Mouse (Mus musculus): ENCODE results near the gene Dcpp2. TPM values are rescaled to one million over a fixed set of nuclear protein-coding genes. Genes with fewer than 3 reads are reported as not detected.

The Dcpp2 gene
- polyA plus RNA-seq, 1 experiment: not detected

DNA sequence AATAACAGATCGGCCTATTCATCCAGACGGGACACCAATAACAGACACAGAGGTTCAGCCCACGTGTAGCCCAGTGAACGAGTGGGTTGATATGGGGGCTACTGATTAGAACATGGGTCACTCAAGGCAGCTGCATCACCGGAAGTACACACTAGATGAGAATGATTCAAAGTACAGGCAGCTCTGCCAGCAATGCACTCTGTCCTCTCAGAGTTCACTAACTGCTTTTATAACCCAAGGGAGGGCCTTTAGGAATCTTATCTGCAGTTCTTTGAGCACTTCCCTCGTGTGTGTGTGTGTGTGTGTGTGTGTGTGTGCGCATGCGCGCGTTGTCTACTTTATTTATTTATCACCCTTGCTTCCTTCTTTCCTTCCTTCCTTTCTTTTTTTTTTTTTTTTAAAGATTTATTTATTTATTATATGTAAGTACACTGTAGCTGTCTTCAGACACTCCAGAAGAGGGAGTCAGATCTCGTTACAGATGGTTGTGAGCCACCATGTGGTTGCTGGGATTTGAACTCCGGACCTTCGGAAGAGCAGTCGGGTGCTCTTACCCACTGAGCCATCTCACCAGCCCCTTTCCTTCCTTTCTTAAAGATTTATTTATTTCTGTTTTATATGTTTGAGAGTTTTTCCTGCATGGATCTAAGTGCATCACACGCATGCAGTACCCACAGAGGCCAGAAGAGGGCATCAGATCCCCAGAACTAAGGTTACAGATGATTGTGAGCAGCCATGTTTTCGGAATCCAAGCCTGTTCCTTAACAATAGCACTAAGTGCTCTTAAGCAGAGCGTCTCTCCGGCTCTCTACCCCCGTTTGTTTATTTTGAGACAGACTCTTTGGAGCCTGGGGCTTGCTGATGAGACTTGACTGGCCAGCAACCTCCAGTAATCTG is 29.6 kb upstream of the Dcpp2 start:
- WGBS: 23% methylated on average over 18 of the region's 19 CpGs
- TF ChIP-seq POLR2A (IDR thresholded peaks at IDR 0.05; ENCODE audit: low read depth, low read length) (no peak), CTCF (IDR thresholded peaks at IDR 0.05; ENCODE audit: extremely low read depth, insufficient read length, insufficient replicate concordance, low read depth, low read length) (peak; percentile 23; the same call in 1 of the 2 replicates)
- Histone ChIP-seq H3K4me3 (ENCODE audit: low read depth, low read length) (no peak overlapping the region), H3K27ac (ENCODE audit: insufficient read depth, low read depth, low read length) (peak overlapping the region; percentile 89), H3K36me3 (ENCODE audit: control insufficient read depth, insufficient read depth, low read length) (peaks cover 4% of the 10 kb centered on the region), H3K4me1 (ENCODE audit: control insufficient read depth, insufficient read depth, insufficient read length, low read length) (peaks cover 13% of the 10 kb centered on the region; the same call in 1 of the 2 replicates), H3K27me3 (ENCODE audit: control insufficient read depth, insufficient read depth, low read length) (no peaks in the 10 kb centered on the region)

DNA sequence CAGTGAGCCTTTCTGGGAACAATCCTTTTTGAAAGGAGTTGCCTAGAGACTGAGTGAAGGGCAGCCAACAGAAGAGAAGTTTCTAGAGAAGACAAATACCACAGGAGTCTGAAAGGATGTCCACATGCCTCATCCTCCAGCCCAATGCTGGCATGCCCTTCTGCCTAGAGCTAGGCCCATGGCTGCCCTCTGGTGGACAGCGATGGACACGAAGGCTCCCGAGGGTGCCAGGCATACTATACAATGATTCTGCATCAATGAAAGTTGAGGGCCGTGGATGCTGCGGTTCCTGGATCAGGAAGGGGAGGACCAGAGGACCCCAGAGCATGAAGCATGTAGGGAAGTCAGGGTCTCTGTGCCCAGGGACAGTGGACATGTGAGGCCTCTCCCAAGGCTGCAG is 27.4 kb upstream of the Dcpp2 start:
- 23% methylated on average over 5 of the region's 5 CpGs for WGBS

DNA sequence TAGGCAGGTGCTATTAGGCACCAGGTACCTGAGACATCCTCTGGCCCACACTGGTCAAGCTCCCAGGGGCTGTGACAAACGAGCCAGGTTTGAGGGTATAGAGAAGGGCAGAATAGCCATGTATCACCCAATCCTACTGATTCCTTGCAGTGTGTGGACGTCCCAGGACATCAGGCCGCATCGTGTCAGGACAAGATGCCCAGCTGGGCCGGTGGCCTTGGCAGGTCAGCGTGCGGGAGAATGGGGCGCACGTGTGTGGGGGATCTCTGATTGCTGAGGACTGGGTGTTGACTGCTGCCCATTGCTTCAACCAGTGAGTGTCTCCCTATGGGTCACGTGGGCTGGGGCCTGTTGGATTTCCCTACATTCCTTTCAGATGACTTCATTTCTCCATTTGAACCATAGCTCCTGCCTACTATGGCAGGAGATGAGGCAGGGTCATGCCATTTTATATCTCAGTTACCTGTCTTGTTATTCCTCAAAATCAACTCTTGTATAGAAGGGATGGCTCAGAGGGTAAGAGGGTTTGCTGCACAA is 26.4 kb upstream of the Dcpp2 start:
- WGBS: 69% methylated on average over 10 of the region's 10 CpGs
- Histone ChIP-seq H3K4me3 (ENCODE audit: low read depth, low read length) (peak overlapping the region; percentile 68), H3K4me1 (ENCODE audit: control insufficient read depth, insufficient read depth, insufficient read length, low read length) (peaks cover 13% of the 10 kb centered on the region), H3K27ac (ENCODE audit: insufficient read depth, low read depth, low read length) (peak overlapping the region; percentile 93), H3K27me3 (ENCODE audit: control insufficient read depth, insufficient read depth, low read length) (no peaks in the 10 kb centered on the region), H3K36me3 (ENCODE audit: control insufficient read depth, insufficient read depth, low read length) (peaks cover 26% of the 10 kb centered on the region)
- TF ChIP-seq POLR2A (IDR thresholded peaks at IDR 0.05; ENCODE audit: low read depth, low read length) (no peak), CTCF (IDR thresholded peaks at IDR 0.05; ENCODE audit: extremely low read depth, insufficient read length, insufficient replicate concordance, low read depth, low read length) (no peak)

More for the DNA sequence above, 27.4 kb upstream of the Dcpp2 start:
- H3K4me1 ChIP-seq (ENCODE audit: control insufficient read depth, insufficient read depth, insufficient read length, low read length): peaks cover 13% of the 10 kb centered on the region
- peak overlapping the region; percentile 93 for H3K27ac ChIP-seq (ENCODE audit: insufficient read depth, low read depth, low read length)
- H3K4me3 ChIP-seq (ENCODE audit: low read depth, low read length): peak overlapping the region; percentile 68
- TF ChIP-seq CTCF (IDR thresholded peaks at IDR 0.05; ENCODE audit: extremely low read depth, insufficient read length, insufficient replicate concordance, low read depth, low read length): peak; percentile 91
- no peak for TF ChIP-seq POLR2A (IDR thresholded peaks at IDR 0.05; ENCODE audit: low read depth, low read length)
- peaks cover 20% of the 10 kb centered on the region for H3K36me3 ChIP-seq (ENCODE audit: control insufficient read depth, insufficient read depth, low read length)
- H3K27me3 ChIP-seq (ENCODE audit: control insufficient read depth, insufficient read depth, low read length): no peaks in the 10 kb centered on the region

DNA sequence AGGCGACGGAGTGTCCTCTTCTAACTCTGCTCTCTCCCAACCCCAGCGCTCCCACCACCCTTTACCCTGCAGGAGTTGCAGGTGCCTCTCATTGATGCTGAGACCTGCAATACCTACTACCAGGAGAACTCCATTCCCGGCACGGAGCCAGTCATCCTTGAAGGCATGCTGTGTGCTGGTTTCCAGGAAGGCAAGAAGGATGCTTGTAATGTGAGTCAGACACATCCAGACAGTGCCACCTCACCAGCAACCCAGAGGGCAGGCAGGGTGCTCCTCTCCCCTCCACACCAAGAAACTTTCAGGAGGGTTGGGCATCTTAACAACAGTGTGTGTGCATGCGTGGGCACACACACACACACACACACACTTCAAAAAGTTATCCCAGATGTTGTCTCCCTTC is 23.5 kb upstream of the Dcpp2 start:
- peaks cover 31% of the 10 kb centered on the region for H3K36me3 ChIP-seq (ENCODE audit: control insufficient read depth, insufficient read depth, low read length)
- whole genome bisulfite sequencing: 95% methylated on average over 6 of the region's 6 CpGs
- no peak overlapping the region for H3K4me3 ChIP-seq (ENCODE audit: low read depth, low read length)
- H3K27ac ChIP-seq (ENCODE audit: insufficient read depth, low read depth, low read length): no peak overlapping the region
- TF ChIP-seq POLR2A (IDR thresholded peaks at IDR 0.05; ENCODE audit: low read depth, low read length) (no peak), CTCF (IDR thresholded peaks at IDR 0.05; ENCODE audit: extremely low read depth, insufficient read length, insufficient replicate concordance, low read depth, low read length) (no peak)
- H3K4me1 ChIP-seq (ENCODE audit: control insufficient read depth, insufficient read depth, insufficient read length, low read length): peaks cover 8% of the 10 kb centered on the region
- H3K27me3 ChIP-seq (ENCODE audit: control insufficient read depth, insufficient read depth, low read length): no peaks in the 10 kb centered on the region

DNA sequence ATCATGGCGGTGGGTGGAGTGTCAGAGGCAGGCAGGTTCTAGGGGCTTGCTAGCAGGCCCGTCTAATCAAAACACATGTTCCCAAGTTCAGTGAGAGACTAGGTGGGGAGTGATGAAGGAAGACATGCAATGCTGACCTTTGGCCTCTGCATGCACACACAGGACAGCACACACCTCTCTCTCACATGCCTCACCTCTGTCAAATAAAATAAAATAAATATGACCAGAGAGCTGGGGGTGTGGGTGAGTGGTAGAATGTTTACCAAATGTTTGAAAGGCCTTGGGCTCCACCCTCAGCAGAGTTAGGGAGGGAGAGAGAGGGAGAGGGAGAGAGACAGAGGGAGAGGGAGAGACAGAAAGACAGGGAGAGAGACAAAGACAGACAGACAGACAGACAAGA is 22.8 kb upstream of the Dcpp2 start:
- H3K36me3 ChIP-seq (ENCODE audit: control insufficient read depth, insufficient read depth, low read length): peaks cover 31% of the 10 kb centered on the region
- no peak overlapping the region for H3K4me3 ChIP-seq (ENCODE audit: low read depth, low read length)
- TF ChIP-seq CTCF (IDR thresholded peaks at IDR 0.05; ENCODE audit: extremely low read depth, insufficient read length, insufficient replicate concordance, low read depth, low read length): no peak
- TF ChIP-seq POLR2A (IDR thresholded peaks at IDR 0.05; ENCODE audit: low read depth, low read length): no peak
- peaks cover 8% of the 10 kb centered on the region for H3K4me1 ChIP-seq (ENCODE audit: control insufficient read depth, insufficient read depth, insufficient read length, low read length)
- H3K27ac ChIP-seq (ENCODE audit: insufficient read depth, low read depth, low read length): no peak overlapping the region; the same call in 1 of the 2 replicates
- H3K27me3 ChIP-seq (ENCODE audit: control insufficient read depth, insufficient read depth, low read length): no peaks in the 10 kb centered on the region
- 61% methylated on average over 2 of the region's 2 CpGs for whole genome bisulfite sequencing

DNA sequence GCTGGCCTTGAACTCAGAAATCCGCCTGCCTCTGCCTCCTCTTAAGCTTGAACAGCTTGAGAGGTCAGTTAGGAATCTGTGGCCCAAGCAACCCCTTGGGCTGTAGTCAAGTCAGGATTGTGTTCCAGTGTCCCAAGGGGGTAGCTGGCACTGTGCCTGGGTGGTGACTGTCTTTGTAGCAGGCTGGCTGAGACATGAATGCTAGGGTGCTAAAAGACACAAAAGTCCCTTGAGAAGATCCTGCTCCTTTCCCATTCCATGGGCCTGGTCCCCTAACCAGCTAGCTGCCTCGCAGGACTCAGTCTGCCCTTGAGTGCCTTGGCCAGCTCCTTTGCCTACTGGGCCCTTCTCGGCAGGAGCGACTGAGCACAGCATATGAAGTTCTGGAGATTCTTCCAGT is 17.8 kb upstream of the Dcpp2 start:
- TF ChIP-seq POLR2A (IDR thresholded peaks at IDR 0.05; ENCODE audit: low read depth, low read length): no peak
- no peak for TF ChIP-seq CTCF (IDR thresholded peaks at IDR 0.05; ENCODE audit: extremely low read depth, insufficient read length, insufficient replicate concordance, low read depth, low read length)
- H3K4me3 ChIP-seq (ENCODE audit: low read depth, low read length): no peak overlapping the region
- no peak overlapping the region for H3K27ac ChIP-seq (ENCODE audit: insufficient read depth, low read depth, low read length)
- H3K4me1 ChIP-seq (ENCODE audit: control insufficient read depth, insufficient read depth, insufficient read length, low read length): no peaks in the 10 kb centered on the region
- H3K36me3 ChIP-seq (ENCODE audit: control insufficient read depth, insufficient read depth, low read length): peaks cover 10% of the 10 kb centered on the region
- H3K27me3 ChIP-seq (ENCODE audit: control insufficient read depth, insufficient read depth, low read length): no peaks in the 10 kb centered on the region
- 91% methylated on average over 4 of the region's 4 CpGs for WGBS

DNA sequence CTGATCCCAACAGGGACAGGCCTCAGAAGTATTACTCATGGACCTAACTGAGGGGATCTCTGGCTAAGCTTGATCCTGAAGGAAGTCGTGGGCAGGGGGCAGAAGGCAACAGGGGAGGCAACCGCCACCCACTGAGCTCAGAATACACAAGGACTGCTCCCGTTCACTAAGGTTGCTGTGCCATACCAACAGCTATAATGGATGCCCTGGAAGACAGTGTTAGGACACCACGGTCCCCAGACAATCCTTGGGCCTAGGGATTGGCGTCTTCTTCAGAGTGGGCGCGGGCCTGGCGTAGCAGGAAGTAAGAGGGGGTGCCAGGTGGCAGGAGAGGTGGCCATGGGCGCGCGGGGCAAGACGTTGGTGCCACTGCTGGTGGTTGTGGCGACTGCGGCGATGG is 12.9 kb upstream of the Dcpp2 start, which contains the start of gene Prss21:
Gene Prss21, plus strand, starts transcription at position 301 of the 400 bp plus-strand sequence.
- no peak for TF ChIP-seq POLR2A (IDR thresholded peaks at IDR 0.05; ENCODE audit: low read depth, low read length)
- TF ChIP-seq CTCF (IDR thresholded peaks at IDR 0.05; ENCODE audit: extremely low read depth, insufficient read length, insufficient replicate concordance, low read depth, low read length): no peak
- no peak within 1 kb of the TSS for H3K27ac ChIP-seq (ENCODE audit: insufficient read depth, low read depth, low read length)
- no peaks in the 10 kb centered on the region for H3K27me3 ChIP-seq (ENCODE audit: control insufficient read depth, insufficient read depth, low read length)
- H3K4me1 ChIP-seq (ENCODE audit: control insufficient read depth, insufficient read depth, insufficient read length, low read length): peaks cover 2% of the 10 kb centered on the region; the same call in 1 of the 2 replicates
- no peak within 1 kb of the TSS for H3K4me3 ChIP-seq (ENCODE audit: low read depth, low read length)
- 89% methylated on average over 15 of the region's 15 CpGs for WGBS
- H3K36me3 ChIP-seq (ENCODE audit: control insufficient read depth, insufficient read depth, low read length): no peaks in the 10 kb centered on the region
